Mouse (Mus musculus) testis, adult 2 months (tissue): ENCODE measurements around the gene Gpr37l1.

Experiments
- CTCF ChIP-seq: fragments of 200-500 bp; IDR thresholded peaks from 2 replicates; pipeline ENCODE4 v1.5.1; 2012; ENCODE audit warnings: low read depth, mild to moderate bottlenecking, inconsistent platforms, low read length, moderate library complexity; ENCODE audit not compliant: control insufficient read depth, insufficient read depth, insufficient replicate concordance
- POLR2A ChIP-seq: fragments of 200-500 bp; IDR thresholded peaks from 2 replicates; pipeline ENCODE4 v1.6.1; 2012; ENCODE audit warnings: low read depth, mild to moderate bottlenecking, inconsistent platforms, low read length, moderate library complexity; ENCODE audit not compliant: control insufficient read depth

GRCm38 (mm10) chr1:135156300-135156699 lies 11.2 kb downstream of the Gpr37l1 start:
- TF ChIP-seq CTCF (no peak), POLR2A (no peak)
